Mouse (Mus musculus) kidney, adult 11 months (tissue): Measurements from ENCODE around the gene Rb1.
A peak's percentile ranks its signal among the peaks of the same experiment; 100 is the strongest.

Source experiments
- DNase-seq: peaks from one replicate; pipeline ENCODE4 v3.0.0; 2022

The Rb1 gene

GRCm38 (mm10) chr14:73325456-73326381 is at the start of gene Rb1:
TSS of gene Rb1 (minus strand) at chr14:73325822.
- peak; percentile 81 for DNase-seq

DNA sequence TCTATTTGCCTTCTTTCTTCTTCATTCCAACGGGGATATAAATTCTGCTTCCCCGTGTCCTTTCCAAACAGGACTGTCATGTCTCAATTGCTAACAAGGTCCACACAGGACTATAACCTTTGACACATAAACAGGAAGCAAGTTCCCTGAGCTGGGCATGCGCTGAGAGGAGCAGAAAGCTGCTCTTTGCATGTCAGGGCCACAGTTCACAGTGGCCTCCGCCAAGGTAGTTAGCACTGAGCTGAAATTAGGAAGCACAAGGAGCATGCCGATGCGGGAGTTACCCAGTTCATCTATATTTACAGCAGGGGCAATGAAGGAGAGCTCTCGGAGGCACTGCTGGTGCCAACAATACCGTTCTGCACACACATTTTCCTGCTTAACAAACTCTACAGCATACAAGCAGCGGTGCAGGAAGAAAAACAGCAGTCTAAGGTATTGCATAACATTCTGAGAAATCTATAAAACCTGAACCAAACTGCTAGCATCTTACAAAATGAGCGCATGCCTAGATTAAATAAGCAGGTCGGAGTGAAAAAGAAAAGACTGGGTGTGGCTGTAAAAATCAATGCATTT is 48.8 kb upstream of the Rb1 start:
- DNase-seq, result peak; percentile 92

DNA sequence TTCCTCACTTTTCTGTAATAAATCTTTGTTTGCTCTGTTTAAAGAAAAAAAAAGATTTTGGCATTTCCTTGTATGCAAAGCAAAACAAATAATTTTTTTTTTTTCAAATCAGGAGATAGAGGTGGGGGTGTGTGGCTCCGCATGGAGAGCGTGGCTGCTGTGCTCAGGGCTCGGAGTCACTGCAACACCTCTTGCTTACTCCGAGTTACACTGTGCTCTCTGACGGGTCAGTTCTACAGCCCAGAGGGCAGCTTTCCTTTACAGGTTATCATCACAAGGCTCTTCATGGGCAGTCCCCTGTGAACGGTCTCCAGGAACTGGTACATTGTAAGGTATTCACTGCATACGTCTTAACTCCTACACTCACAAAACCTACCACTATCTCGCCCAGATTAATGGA is 48.0 kb upstream of the Rb1 start:
- DNase-seq, result no peak

- no peak for DNase-seq
Measured at GRCm38 (mm10) chr14:73372990-73373389, 47.4 kb upstream of the Rb1 start.

GRCm38 (mm10) chr14:73371577-73371976 is 46.0 kb upstream of the Rb1 start:
- DNase-seq, result no peak

DNA sequence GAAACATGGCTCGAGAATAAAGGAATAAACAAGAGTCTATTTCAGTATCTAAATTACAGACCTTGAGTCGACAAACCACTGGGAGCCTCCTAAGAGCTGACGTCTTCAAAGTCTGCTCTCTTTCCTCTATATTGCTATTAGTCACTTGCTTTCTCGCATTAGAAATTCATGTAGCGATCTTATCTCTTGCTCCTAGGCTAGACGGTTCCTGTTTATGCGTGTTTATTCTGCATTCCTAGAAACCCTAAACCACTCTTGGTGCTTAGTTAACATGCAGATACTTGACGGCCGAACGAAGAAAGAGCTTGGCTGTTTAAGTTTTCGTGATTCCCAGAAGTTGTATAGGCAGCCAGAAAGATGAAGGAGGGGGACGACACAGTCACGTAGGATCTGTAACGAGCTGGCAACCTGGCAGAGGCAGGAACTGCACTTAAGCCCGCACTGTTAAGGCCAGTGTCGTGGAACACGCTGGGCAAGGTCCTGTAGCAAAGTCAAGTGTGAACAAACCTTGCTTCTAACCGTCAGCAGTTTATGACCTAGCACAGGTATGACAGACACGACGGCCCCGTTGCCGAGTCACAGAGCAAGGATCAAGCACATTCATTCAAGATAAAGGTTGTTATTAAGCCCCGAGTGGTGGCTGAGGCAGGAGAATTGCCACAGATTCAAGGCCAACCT is 45.2 kb upstream of the Rb1 start:
- DNase-seq, result peak; percentile 67

GRCm38 (mm10) chr14:73370078-73370670 is 44.6 kb upstream of the Rb1 start:
- DNase-seq, result no peak

DNA sequence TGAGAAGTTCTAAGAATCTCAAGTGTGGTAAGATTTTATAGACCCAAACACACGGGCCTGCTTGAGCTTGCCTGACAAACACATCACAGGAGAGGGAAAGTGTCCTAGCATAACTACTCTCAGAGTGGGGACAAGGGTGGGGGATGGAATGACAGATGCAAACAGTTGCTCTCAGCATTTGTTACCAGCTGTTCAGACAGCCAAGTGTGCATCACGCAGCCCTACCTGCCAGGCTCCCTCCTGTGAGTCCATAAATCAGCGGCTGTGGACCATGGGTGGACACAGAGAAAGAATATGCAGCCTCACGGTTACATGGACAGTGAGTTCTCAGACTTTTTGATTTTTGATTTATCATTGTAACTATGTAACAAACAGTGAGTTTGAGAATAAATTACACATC is 44.0 kb upstream of the Rb1 start:
- no peak for DNase-seq

DNA sequence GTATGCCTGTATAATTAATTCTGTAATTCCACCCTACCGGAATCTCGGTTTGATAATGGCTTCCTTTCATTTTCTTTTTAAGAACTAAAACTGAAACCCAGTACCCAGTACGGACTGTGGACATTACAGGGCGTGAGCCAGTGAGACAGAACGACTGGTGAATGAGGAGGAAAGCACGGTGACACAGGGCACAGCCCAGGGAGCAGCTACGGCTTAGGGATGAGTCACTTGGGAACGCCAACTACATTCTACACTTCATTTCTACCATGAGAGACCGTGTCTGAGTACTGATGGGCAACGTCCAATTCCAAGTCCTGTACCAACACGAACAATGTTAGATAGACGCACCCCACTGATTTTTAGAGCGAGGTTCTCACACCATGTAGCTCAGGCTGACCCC is 43.3 kb upstream of the Rb1 start:
- no peak for DNase-seq

- no peak for DNase-seq
Measured at GRCm38 (mm10) chr14:73368221-73368620, 42.6 kb upstream of the Rb1 start.

GRCm38 (mm10) chr14:73366278-73366677 is 40.7 kb upstream of the Rb1 start:
- DNase-seq, result no peak

GRCm38 (mm10) chr14:73363782-73364181 is 38.2 kb upstream of the Rb1 start:
- DNase-seq, result no peak

- DNase-seq, result no peak
Measured at GRCm38 (mm10) chr14:73354700-73355099, 29.1 kb upstream of the Rb1 start.

GRCm38 (mm10) chr14:73351118-73351517 is 25.5 kb upstream of the Rb1 start:
- DNase-seq, result peak; percentile 61

DNA sequence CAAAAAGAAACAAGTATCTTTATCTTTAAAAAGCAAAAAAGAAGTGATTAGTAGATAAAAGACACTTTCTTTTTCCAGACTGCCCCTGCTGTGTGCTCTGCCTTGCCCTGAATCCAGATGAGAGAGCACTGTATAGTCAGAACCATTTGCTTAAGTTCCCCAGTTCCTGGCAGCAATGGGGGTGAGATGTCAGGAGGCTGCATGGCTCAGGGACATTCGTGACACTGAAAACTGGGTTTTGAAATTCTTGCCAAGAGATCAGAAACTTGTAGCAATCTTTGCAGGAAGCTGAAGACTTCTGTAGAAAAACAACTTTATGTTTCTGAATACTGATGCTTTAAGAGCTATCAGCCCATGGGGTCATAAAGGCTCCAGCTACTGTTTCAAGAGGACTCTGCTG is 24.4 kb upstream of the Rb1 start:
- DNase-seq, result no peak

- peak; percentile 65 for DNase-seq
Measured at GRCm38 (mm10) chr14:73349061-73349670, 23.5 kb upstream of the Rb1 start.

GRCm38 (mm10) chr14:73347302-73347701 is 21.7 kb upstream of the Rb1 start:
- peak; percentile 47 for DNase-seq

- DNase-seq, result no peak
Measured at GRCm38 (mm10) chr14:73345614-73346013, 20.0 kb upstream of the Rb1 start.

DNA sequence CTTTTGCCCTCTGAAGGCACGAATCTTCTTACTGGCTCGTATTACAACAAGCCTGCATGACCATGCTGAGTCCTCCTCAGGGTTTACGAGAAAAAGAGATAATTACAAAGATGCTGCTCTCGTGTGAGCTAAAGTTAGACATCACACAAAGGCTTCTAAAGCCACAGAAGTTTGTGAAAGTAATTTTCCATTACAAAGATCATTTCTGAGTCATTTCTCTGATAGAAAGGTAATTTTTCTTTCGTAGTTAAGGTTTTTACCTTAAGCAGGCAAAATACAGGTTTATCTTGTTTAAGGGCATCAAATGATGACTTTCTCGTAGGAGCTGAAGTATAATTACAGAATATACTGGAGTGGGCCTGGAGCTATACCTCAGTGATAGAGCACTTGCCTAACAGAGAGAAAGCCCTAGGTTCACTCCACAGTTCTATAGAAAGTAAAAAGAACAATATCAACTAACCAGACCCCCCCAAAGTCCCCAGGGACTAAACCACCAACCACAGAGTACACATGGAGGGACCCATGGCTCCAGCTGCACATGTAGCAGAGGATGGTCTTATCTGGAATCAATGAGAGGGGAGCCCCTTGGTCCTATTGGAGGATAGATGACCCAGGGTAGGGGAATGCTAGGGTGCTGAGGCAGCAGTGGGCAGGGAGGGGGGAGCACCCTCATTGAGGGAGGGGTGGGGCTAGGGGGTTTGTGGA is 14.6 kb upstream of the Rb1 start:
- DNase-seq, result no peak

DNA sequence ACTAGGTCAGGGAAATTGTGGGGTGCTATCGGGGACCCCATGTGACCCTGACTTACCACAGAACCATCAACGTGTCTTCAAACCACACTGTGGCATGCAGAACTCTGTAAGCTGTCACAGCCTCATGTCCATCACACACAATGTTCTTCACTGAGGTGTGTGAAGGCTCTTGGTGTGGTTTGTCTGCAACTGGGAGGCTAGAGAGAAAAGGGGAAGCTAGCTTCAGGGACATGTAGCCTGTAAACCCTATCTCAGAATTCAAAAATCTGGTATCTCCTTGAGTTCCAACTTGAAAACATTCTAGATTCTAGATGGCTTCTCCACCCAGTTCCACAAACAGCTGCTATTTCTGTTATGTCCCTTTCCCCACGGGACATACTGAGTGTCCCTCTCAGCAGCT is 14.0 kb upstream of the Rb1 start:
- no peak for DNase-seq

DNA sequence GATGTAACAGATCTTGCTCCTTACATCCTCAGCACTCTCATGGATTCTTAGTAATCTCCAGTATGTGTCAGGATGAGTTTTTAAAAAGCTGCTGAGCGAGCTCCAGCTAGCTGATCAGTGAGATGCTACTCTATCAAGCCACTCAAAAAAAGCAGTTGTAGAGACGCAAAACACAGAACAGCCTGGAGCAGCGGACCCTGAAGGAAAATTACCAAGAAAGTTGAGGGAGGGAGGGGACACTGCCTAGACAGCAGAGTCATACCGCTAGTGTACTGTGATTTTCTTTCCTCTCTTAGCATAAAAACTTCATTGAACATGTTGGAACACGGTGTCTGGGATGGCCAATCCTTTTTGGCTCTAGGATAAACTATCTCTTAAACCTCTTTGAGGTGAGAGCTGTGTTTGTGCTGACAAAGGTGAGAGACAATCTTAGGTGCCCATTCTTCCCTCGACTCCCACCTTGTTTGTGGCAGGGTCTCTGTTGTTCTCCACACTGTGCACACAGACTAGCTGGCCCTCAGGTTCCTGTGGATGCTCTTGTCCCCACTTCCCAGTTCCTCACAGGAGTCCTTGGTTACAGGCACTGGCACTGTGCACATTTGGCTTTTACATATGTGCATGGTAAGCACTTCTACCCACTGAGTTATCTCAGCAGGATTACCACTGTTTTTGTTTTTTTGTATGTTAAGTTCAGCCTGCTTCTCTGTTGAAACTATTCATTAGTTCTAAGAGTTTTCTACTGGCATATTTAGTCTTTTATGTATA is 10.9 kb upstream of the Rb1 start:
- no peak for DNase-seq
